Mouse (Mus musculus) embryonic facial prominence, embryonic 11.5 days (tissue): ENCODE results near the gene Ldb3. TPM values are rescaled to one million over a fixed set of nuclear protein-coding genes. Genes with fewer than 3 reads are reported as not detected.
A peak's percentile ranks its signal among the peaks of the same experiment; 100 is the strongest.

Source experiments
- ATAC-seq: fragments of 200-750 bp; cut with Nextera tagmentation; replicated peaks from 2 replicates; pipeline ENCODE4 v1.8.0; 2017; ENCODE audit warnings: low read depth; ENCODE audit not compliant: insufficient number of reproducible peaks, low FRiP score, low TSS enrichment
- DNase-seq: peaks from one replicate; pipeline ENCODE4 v3.0.0-alpha.2; 2015; ENCODE audit warnings: low spot score
- H3K27ac ChIP-seq: fragments of 300-500 bp; sonication (generic); replicated peaks from 2 replicates; pipeline ENCODE4 v1.5.1; 2014; ENCODE audit warnings: mild to moderate bottlenecking, low read depth, low read length, control low read depth
- H3K27me3 ChIP-seq: fragments of 300-500 bp; sonication (generic); 2 replicates; pipeline ENCODE4 v1.6.1; 2014; ENCODE audit warnings: mild to moderate bottlenecking, low read length, moderate library complexity, mixed read lengths; ENCODE audit not compliant: control insufficient read depth, insufficient read depth
- H3K36me3 ChIP-seq: fragments of 300-500 bp; sonication (generic); replicated peaks from 2 replicates; pipeline ENCODE4 v1.6.1; 2014; ENCODE audit warnings: low read depth, mild to moderate bottlenecking, low read length, moderate library complexity, mixed read lengths; ENCODE audit not compliant: control insufficient read depth, insufficient read depth
- H3K4me1 ChIP-seq: fragments of 300-500 bp; sonication (generic); 2 replicates; pipeline ENCODE4 v1.6.1; 2014; ENCODE audit warnings: low read length, mixed read lengths; ENCODE audit not compliant: control insufficient read depth, insufficient read depth
- H3K4me2 ChIP-seq: fragments of 300-500 bp; sonication (generic); 2 replicates; pipeline ENCODE4 v1.6.1; 2014; ENCODE audit warnings: low read depth, mild to moderate bottlenecking, control low read depth, low read length, moderate library complexity
- H3K4me3 ChIP-seq: fragments of 300-500 bp; sonication (generic); 2 replicates; pipeline ENCODE4 v1.5.1; 2014; ENCODE audit warnings: low read depth, low read length, control low read depth
- H3K9ac ChIP-seq: fragments of 300-500 bp; sonication (generic); replicated peaks from 2 replicates; pipeline ENCODE4 v1.6.1; 2014; ENCODE audit warnings: mild to moderate bottlenecking, control low read depth, low read length
- H3K9me3 ChIP-seq: fragments of 300-500 bp; sonication (generic); replicated peaks from 2 replicates; pipeline ENCODE4 v1.6.1; 2016; ENCODE audit warnings: mild to moderate bottlenecking, low read length, inconsistent platforms, mixed read lengths; ENCODE audit not compliant: control insufficient read depth
- WGBS: fragments of 180-500 bp; shearing (Covaris S2); extraction: QIAGEN DNeasy Blood & Tissue Kit; methylation state at CpG from one replicate; pipeline ENCODE4 v1.1.7; 2014; 5-methylcytosine and 5-hydroxymethylcytosine counted together
- polyA plus RNA-seq: library from polyadenylated mRNA; unstranded; fragments of >200 nt; fragmentation: Nextera tagmentation; extraction: Ambion mirVana; gene quantifications from 2 replicates; pipeline ENCODE4 v1.2.1, GENCODE M21; 2014

The Ldb3 gene
- polyA plus RNA-seq, 1 experiment from 2014 or later = 0.90 TPM

GRCm38 (mm10) chr14:34620611-34621376 lies 32.3 kb upstream of the Ldb3 start:
- WGBS = 37% methylated on average over 10 of the region's 10 CpGs
- Histone ChIP-seq H3K9ac (no peak overlapping the region), H3K4me3 (no peak overlapping the region), H3K9me3 (no peaks in the 10 kb centered on the region), H3K27ac (no peak overlapping the region), H3K27me3 (no peaks in the 10 kb centered on the region), H3K4me2 (no peak overlapping the region), H3K4me1 (no peaks in the 10 kb centered on the region), H3K36me3 (no peaks in the 10 kb centered on the region)
- peak; percentile 49 for DNase-seq
- ATAC-seq = no peak

- 0 out of 2 replicates have a peak, but pooled peaks have one; percentile 29 for ATAC-seq
- no peaks in the 10 kb centered on the region for H3K9me3 ChIP-seq
- no peak overlapping the region for H3K9ac ChIP-seq
- no peak overlapping the region for H3K4me2 ChIP-seq
- no peaks in the 10 kb centered on the region for H3K36me3 ChIP-seq
- no peak for DNase-seq
- no peak overlapping the region for H3K4me3 ChIP-seq
- 30% methylated on average over 9 of the region's 9 CpGs for WGBS
- peaks cover 9% of the 10 kb centered on the region; the same call in 1 of the 2 replicates for H3K27me3 ChIP-seq
- H3K4me1 ChIP-seq = no peaks in the 10 kb centered on the region
- H3K27ac ChIP-seq = no peak overlapping the region
Measured at GRCm38 (mm10) chr14:34618808-34619207, 30.3 kb upstream of the Ldb3 start.

- no peak overlapping the region for H3K4me2 ChIP-seq
- DNase-seq (peak; percentile 92), ATAC-seq (peak; percentile 22; the same call in 1 of the 2 replicates)
- WGBS = 2% methylated on average over 8 of the region's 8 CpGs
- H3K4me1 ChIP-seq = no peaks in the 10 kb centered on the region
- no peaks in the 10 kb centered on the region for H3K9me3 ChIP-seq
- H3K4me3 ChIP-seq = no peak overlapping the region
- no peaks in the 10 kb centered on the region for H3K36me3 ChIP-seq
- H3K27ac ChIP-seq = no peak overlapping the region
- no peak overlapping the region for H3K9ac ChIP-seq
- peaks cover 9% of the 10 kb centered on the region; the same call in 1 of the 2 replicates for H3K27me3 ChIP-seq
Measured at GRCm38 (mm10) chr14:34616821-34617220, 28.3 kb upstream of the Ldb3 start.

- Histone ChIP-seq H3K27me3 (peaks cover 9% of the 10 kb centered on the region; the same call in 1 of the 2 replicates), H3K4me1 (no peaks in the 10 kb centered on the region), H3K9me3 (no peaks in the 10 kb centered on the region), H3K27ac (no peak overlapping the region), H3K4me3 (no peak overlapping the region), H3K36me3 (no peaks in the 10 kb centered on the region), H3K4me2 (no peak overlapping the region), H3K9ac (no peak overlapping the region)
- no peak for DNase-seq
- WGBS = 54% methylated on average over 4 of the region's 4 CpGs
- 0 out of 2 replicates have a peak, but pooled peaks have one; percentile 5 for ATAC-seq
Measured at GRCm38 (mm10) chr14:34615625-34616024, 27.1 kb upstream of the Ldb3 start.

- H3K27ac ChIP-seq = no peak overlapping the region
- DNase-seq = no peak
- no peaks in the 10 kb centered on the region for H3K9me3 ChIP-seq
- peak overlapping the region; percentile 10; the same call in 1 of the 2 replicates for H3K4me3 ChIP-seq
- H3K9ac ChIP-seq = no peak overlapping the region; the same call in 1 of the 2 replicates
- peak overlapping the region; percentile 30 for H3K4me2 ChIP-seq
- H3K27me3 ChIP-seq = peaks cover 9% of the 10 kb centered on the region; the same call in 1 of the 2 replicates
- no peak for ATAC-seq
- H3K4me1 ChIP-seq = no peaks in the 10 kb centered on the region
- H3K36me3 ChIP-seq = no peaks in the 10 kb centered on the region
- WGBS = 1% methylated on average over 13 of the region's 13 CpGs
Measured at GRCm38 (mm10) chr14:34615082-34615481, 26.6 kb upstream of the Ldb3 start.

GRCm38 (mm10) chr14:34614551-34614950 lies 26.1 kb upstream of the Ldb3 start:
- H3K4me1 ChIP-seq = no peaks in the 10 kb centered on the region
- DNase-seq (no peak), ATAC-seq (no peak)
- no peaks in the 10 kb centered on the region for H3K9me3 ChIP-seq
- peak overlapping the region; percentile 10; the same call in 1 of the 2 replicates for H3K4me3 ChIP-seq
- H3K27ac ChIP-seq = no peak overlapping the region
- WGBS = 4% methylated on average over 15 of the region's 15 CpGs
- H3K27me3 ChIP-seq = peaks cover 9% of the 10 kb centered on the region; the same call in 1 of the 2 replicates
- peak overlapping the region; percentile 30; the same call in 1 of the 2 replicates for H3K4me2 ChIP-seq
- H3K9ac ChIP-seq = peak overlapping the region; percentile 18; the same call in 1 of the 2 replicates
- H3K36me3 ChIP-seq = no peaks in the 10 kb centered on the region

GRCm38 (mm10) chr14:34613523-34613922 lies 25.0 kb upstream of the Ldb3 start:
- Histone ChIP-seq H3K9ac (no peak overlapping the region), H3K4me2 (no peak overlapping the region), H3K9me3 (no peaks in the 10 kb centered on the region), H3K27ac (no peak overlapping the region), H3K36me3 (no peaks in the 10 kb centered on the region), H3K4me3 (no peak overlapping the region), H3K27me3 (peaks cover 9% of the 10 kb centered on the region; the same call in 1 of the 2 replicates), H3K4me1 (no peaks in the 10 kb centered on the region)
- WGBS = 50% methylated on average over 6 of the region's 6 CpGs
- DNase-seq (no peak), ATAC-seq (no peak)

GRCm38 (mm10) chr14:34612222-34612621 lies 23.7 kb upstream of the Ldb3 start:
- no peak overlapping the region for H3K4me3 ChIP-seq
- no peak overlapping the region for H3K4me2 ChIP-seq
- H3K27ac ChIP-seq = no peak overlapping the region
- DNase-seq (no peak), ATAC-seq (no peak)
- H3K9ac ChIP-seq = no peak overlapping the region
- H3K9me3 ChIP-seq = no peaks in the 10 kb centered on the region
- H3K36me3 ChIP-seq = no peaks in the 10 kb centered on the region
- H3K27me3 ChIP-seq = peaks cover 9% of the 10 kb centered on the region; the same call in 1 of the 2 replicates
- H3K4me1 ChIP-seq = no peaks in the 10 kb centered on the region
- 34% methylated on average over 4 of the region's 4 CpGs for WGBS
